Mouse (Mus musculus): ENCODE measurements around the gene Wnt5b. TPM values are rescaled to one million over a fixed set of nuclear protein-coding genes. Genes with fewer than 3 reads are reported as not detected.
"Not testable (repeated sequence)": the region's sequence is repeated elsewhere in the genome, so short reads cannot be mapped to it uniquely, and the experiment has no call there.

Wnt5b gene
- total RNA-seq, 2 experiments from 2014 or later: 3.1 to 3.6 TPM

- intact Hi-C loops (cut with DNase I): loop anchor here (2.0 to 10.0 kb wide), 6 partner anchors 53 to 708 kb away; partner anchors contain the start of gene Wnt5b
- DNase-seq (ENCODE audit: low spot score): no peak
These were observed 54.4 kb downstream of the Wnt5b start for GRCm38 (mm10) chr6:119489765-119490164.

GRCm38 (mm10) chr6:119487619-119488018, 56.5 kb downstream of the Wnt5b start:
- intact Hi-C loops (cut with DNase I): loop anchor here (5.0 to 10.0 kb wide), 3 partner anchors 305 to 517 kb away; no protein-coding TSS in a partner anchor
- no peak for DNase-seq (ENCODE audit: low spot score)

- intact Hi-C loops (cut with DNase I): loop anchor here (5.0 to 10.0 kb wide), 3 partner anchors 305 to 518 kb away; no protein-coding TSS in a partner anchor
- DNase-seq (ENCODE audit: low spot score): no peak
These were observed 57.1 kb downstream of the Wnt5b start for GRCm38 (mm10) chr6:119487085-119487458.

- intact Hi-C loops (cut with DNase I): loop anchor here (5.0 to 10.0 kb wide), 3 partner anchors 306 to 518 kb away; no protein-coding TSS in a partner anchor
- DNase-seq (ENCODE audit: low spot score): no peak
These were observed 57.6 kb downstream of the Wnt5b start for GRCm38 (mm10) chr6:119486381-119487084.

- intact Hi-C loops (cut with DNase I): loop anchor here (5.0 to 10.0 kb wide), 3 partner anchors 307 to 519 kb away; no protein-coding TSS in a partner anchor
- no peak for DNase-seq (ENCODE audit: low spot score)
These were observed 58.7 kb downstream of the Wnt5b start for GRCm38 (mm10) chr6:119485486-119485885.

- intact Hi-C loops (cut with DNase I): loop anchor here (5.0 to 10.0 kb wide), 2 partner anchors 419 to 522 kb away; partner anchors contain the start of gene Rad52
- peak; percentile 24 for DNase-seq (ENCODE audit: low spot score)
These were observed 61.1 kb downstream of the Wnt5b start for GRCm38 (mm10) chr6:119482958-119483600.

- not testable (repeated sequence) for DNase-seq (ENCODE audit: low spot score)
- intact Hi-C loops (cut with DNase I): loop anchor here (5.0 to 10.0 kb wide), 2 partner anchors 420 to 523 kb away; partner anchors contain the start of gene Rad52
These were observed 62.3 kb downstream of the Wnt5b start for GRCm38 (mm10) chr6:119481741-119482390.

GRCm38 (mm10) chr6:119480706-119481331, 63.3 kb downstream of the Wnt5b start:
- intact Hi-C loops (cut with DNase I): loop anchor here (5.0 to 10.0 kb wide), 2 partner anchors 421 to 524 kb away; partner anchors contain the start of gene Rad52
- DNase-seq (ENCODE audit: low spot score): no peak

GRCm38 (mm10) chr6:119479876-119480705, 64.1 kb downstream of the Wnt5b start:
- intact Hi-C loops (cut with DNase I): loop anchor here (5.0 to 10.0 kb wide), 2 partner anchors 422 to 525 kb away; partner anchors contain the start of gene Rad52
- peak; percentile 31 for DNase-seq (ENCODE audit: low spot score)

GRCm38 (mm10) chr6:119479343-119479875, 64.7 kb downstream of the Wnt5b start, which contains the start of gene Fbxl14:
TSS of gene Fbxl14 (plus strand) at chr6:119479668.
- intact Hi-C loops (cut with DNase I): no loop called here
- no peak for DNase-seq (ENCODE audit: low spot score)

GRCm38 (mm10) chr6:119478560-119479342, 65.4 kb downstream of the Wnt5b start:
- intact Hi-C loops (cut with DNase I): no loop called here
- DNase-seq (ENCODE audit: low spot score): peak; percentile 79

GRCm38 (mm10) chr6:119477686-119478310, 66.3 kb downstream of the Wnt5b start:
- intact Hi-C loops (cut with DNase I): no loop called here

GRCm38 (mm10) chr6:119475988-119476387, 68.2 kb downstream of the Wnt5b start:
- DNase-seq (ENCODE audit: low spot score): no peak
- intact Hi-C loops (cut with DNase I): no loop called here

More at GRCm38 (mm10) chr6:119477686-119478310, 66.3 kb downstream of the Wnt5b start:
- DNase-seq (ENCODE audit: low spot score): no peak

- intact Hi-C loops (cut with DNase I): no loop called here
- DNase-seq (ENCODE audit: low spot score): no peak
These were observed 70.2 kb downstream of the Wnt5b start for GRCm38 (mm10) chr6:119473992-119474391.

GRCm38 (mm10) chr6:119473446-119473845, 70.7 kb downstream of the Wnt5b start:
- no peak for DNase-seq (ENCODE audit: low spot score)
- intact Hi-C loops (cut with DNase I): no loop called here

- intact Hi-C loops (cut with DNase I): no loop called here
- DNase-seq (ENCODE audit: low spot score): no peak
These were observed 71.4 kb downstream of the Wnt5b start for GRCm38 (mm10) chr6:119472705-119473104.

GRCm38 (mm10) chr6:119472135-119472534, 72.0 kb downstream of the Wnt5b start:
- intact Hi-C loops (cut with DNase I): no loop called here

More at GRCm38 (mm10) chr6:119472135-119472534, 72.0 kb downstream of the Wnt5b start:
- peak; percentile 21 for DNase-seq (ENCODE audit: low spot score)

Data from heart, postnatal 25 days (tissue).